Mouse (Mus musculus) olfactory bulb, adult 2 months (tissue): Measurements from ENCODE around the gene Wnt10b.
"Not testable (repeated sequence)": the region's sequence is repeated elsewhere in the genome, so short reads cannot be mapped to it uniquely, and the experiment has no call there.

ENCODE experiments used
- CTCF ChIP-seq: fragments of 200-500 bp; IDR thresholded peaks from 2 replicates; pipeline ENCODE4 v1.5.1; 2012; ENCODE audit warnings: low read depth, mild to moderate bottlenecking, low read length, moderate library complexity; ENCODE audit not compliant: insufficient read depth
- POLR2A ChIP-seq: fragments of 200-500 bp; IDR thresholded peaks from 2 replicates; pipeline ENCODE4 v1.6.1; 2012; ENCODE audit warnings: mild to moderate bottlenecking, low read depth, low read length, moderate library complexity; ENCODE audit not compliant: insufficient read depth

- TF ChIP-seq CTCF, POLR2A: not testable (repeated sequence)
These were observed 34.1 kb downstream of the Wnt10b start for GRCm38 (mm10) chr15:98743863-98744262.
